Mouse (Mus musculus) central nervous system, embryonic 18 days (tissue): ENCODE results near the gene Gm10160. TPM values are rescaled to one million over a fixed set of nuclear protein-coding genes. Genes with fewer than 3 reads are reported as not detected.

Source experiments
- polyA plus RNA-seq: library from polyadenylated mRNA; depleted of rRNA; stranded (reverse); fragments of >200 nt; gene quantifications from 2 replicates; pipeline ENCODE4 v1.2.3, GENCODE M21; 2012; rRNA removed

The Gm10160 gene
- not detected in 2 replicates for polyA plus RNA-seq

DNA sequence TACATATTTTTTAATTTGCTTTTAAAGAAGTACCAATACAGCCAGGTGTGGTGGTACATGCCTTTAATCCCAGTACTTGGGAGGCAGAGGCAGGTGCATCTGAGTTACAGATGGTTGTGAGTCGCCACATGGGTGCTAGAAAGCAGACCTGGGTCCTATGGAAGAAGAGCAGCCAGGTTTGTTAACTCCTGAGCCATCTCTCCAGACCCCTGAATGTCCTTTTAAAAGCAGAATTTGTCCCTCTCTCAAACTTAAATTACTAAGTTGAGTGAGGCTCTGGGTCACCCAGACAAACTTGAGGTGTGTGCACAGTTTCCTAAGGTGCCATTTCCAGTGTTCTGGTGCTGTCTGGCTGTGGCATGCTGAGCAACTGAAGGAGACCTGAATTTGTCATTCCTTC lies at the start of gene Gm10160:
TSS of gene Gm10160 (minus strand) at position 101 of the 400 bp plus-strand sequence.

DNA sequence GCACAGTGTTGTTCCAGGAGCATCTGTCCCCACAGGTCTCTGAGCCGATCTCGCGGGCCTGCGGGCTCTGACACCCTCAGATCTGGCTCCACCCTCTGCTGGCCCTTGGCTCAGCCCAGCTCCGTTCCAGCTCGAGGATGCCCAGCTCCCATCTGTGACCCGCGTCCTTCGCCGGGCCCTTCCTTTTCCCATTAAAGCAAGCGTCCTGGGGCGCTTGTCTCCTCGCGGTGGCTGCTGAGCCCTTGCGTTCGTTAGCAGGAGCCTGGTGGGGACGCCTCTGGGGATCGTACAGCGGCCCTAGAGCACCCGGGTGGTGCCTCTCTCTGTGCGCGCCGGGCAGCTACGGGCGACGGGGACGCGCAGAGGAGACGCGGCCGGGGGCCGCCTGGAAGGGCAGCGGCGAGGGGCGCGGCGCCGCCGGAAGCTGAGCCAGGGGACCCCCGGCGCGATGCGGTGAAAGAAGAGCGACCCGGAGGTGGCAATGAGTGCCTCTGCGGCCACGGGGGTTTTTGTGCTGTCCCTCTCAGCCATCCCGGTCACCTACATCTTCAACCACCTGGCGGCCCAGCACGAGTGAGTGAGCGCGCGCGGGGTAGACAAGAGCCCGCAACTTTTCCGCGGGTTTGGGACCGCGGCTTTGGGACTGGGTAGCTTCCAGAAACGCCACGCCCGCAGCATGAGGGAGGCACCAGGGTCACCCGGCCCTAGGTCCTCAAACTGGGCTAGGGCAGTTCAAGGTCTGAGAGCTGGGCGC lies 3.6 kb upstream of the Gm10160 start, which contains the start of gene Tm6sf1:
TSS of gene Tm6sf1 (plus strand) at position 34 of the 754 bp plus-strand sequence.

DNA sequence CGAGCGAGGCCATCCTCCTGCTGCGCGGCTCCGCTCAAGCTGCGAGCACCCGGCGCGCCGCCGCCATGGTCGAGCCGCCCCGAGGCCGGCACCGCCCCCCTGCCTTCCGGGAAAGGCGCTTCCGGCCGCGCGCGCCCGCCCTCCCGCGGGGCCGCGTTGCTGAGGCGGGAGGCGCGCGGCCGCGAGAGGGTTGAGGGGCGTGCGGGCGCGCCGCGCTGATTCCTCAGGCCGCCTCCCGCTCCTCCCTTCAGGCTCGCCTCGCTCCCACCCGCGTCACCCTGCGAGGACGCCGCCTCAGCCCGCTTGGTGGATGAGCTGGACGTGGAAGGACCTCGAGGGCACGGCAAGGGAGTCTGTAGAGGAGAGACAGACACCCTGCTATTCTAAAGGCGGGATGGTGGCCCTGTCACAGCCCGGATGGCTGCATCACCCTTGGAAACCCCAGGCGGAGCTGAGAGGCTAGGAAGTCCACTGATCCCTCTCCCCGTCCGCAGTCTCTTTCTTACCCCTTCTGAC lies 26.2 kb downstream of the Gm10160 start, which contains the start of gene Btbd1:
TSS of gene Btbd1 (minus strand) at position 53 of the 516 bp plus-strand sequence.

Other genes starting within 250 kb of the Gm10160 start
- gene Homer2, start 148.3 kb downstream of the Gm10160 start, polyA plus RNA-seq: 19.1 and 20.1 TPM in 2 replicates
- 74.8 and 81.6 TPM in 2 replicates for gene Ramac, start 92.9 kb downstream of the Gm10160 start, polyA plus RNA-seq
- gene 3110040N11Rik, start 66.3 kb downstream of the Gm10160 start, polyA plus RNA-seq: 59.3 and 61.7 TPM in 2 replicates
- 97.3 and 104 TPM in 2 replicates for gene Btbd1, start 26.4 kb downstream of the Gm10160 start, polyA plus RNA-seq
- 15.6 and 20.8 TPM in 2 replicates for gene Tm6sf1, start 3.2 kb upstream of the Gm10160 start, polyA plus RNA-seq
- gene Hdgfl3, start 78.7 kb upstream of the Gm10160 start, polyA plus RNA-seq: 67.0 and 68.7 TPM in 2 replicates
- 0.22 and 0.24 TPM in 2 replicates for gene Bnc1, start 136.5 kb upstream of the Gm10160 start, polyA plus RNA-seq